Mouse (Mus musculus): ENCODE results near the gene Fgfr2.

Gene Fgfr2

DNA sequence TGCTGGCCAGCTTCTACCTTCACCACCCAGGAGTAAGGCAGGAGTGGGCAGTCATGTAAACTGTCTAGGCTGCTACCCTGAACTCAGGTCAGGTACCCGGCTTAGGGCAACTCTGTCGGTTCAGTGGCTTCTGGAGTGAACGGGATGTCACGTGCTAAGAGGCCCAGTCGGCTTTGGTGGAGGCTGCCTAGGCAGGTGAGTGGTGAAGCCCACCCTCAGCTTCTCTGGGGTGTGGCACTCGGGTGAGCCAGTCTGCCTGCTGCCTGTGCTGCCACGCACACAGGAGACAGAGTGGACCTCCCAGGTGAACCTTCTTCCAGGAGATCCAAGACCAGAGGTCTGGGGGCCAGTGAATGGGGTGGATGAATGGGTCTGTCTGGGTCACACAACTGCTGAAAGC, 410.2 kb downstream of the Fgfr2 start:
- DNase-seq: no peak

DNA sequence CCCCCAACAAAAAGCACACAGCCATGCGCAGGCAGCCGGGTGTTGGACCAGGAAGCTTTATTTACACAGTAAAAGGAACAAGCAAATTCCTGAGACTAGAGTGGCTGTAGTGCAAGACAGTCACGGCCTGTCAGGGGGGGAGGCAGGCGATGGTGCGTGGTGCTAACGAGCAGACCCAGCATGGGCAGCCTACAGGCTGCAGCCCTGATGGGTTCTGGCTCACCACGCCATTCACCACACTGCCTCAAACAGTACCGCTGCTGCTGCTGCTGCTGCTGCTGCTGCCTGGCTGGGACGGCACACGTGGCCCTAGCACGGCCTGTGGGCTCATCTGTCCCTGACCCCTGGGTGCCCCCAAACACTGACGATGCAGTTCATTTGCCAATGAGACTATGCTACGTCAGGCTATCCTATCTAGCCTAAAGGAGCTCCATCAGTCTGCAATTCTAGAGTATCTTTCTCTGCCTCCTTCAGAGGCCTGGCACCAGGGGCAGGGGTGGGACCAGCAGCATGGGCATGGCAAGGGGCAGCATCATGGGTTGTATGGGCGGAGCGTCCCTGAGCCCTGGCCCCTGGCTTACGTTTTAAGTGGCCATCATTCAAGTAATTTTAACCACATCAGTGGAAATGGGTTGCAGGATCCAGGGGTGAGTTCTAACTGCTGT, 411.0 kb downstream of the Fgfr2 start:
- DNase-seq: no peak

DNA sequence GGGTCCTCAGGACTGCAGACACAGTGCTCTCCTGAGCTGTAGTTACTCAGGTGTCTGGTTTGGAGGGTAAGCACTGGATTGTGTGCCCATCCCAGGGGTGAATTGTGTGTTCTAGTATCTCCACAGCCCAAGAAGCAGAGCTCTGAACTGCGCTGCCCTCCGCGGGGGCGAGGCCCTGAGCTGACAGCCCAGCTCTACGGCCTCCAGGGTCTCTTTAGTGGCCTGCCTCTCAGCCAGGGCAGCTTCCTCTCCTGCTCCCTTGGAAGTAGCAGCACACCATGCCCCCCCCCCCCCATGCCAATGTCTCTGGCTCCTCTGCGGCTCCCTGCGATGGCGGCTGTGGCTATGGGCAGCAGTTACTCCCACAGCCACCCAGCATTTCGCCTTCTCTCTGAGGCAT, 411.6 kb downstream of the Fgfr2 start:
- DNase-seq: no peak

DNA sequence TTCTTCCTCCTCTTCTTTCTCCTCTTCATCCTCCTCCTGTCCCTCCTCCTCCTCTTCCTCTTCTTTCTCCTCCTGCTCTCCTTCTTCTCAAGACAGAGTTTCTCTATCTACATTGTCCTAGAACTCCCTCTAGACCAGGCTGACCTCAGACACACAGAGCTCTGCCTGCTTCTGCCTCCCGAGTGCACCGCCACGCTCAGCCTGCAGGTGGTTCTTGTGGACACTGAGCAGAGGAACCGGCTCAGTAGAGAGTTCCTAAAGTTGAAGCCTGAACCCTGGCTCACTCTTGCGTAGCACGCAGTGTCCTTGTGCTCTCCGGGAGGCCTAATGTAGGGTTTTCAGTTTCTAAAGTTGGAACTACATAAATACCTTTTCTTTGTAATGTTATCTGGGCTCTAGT, 418.0 kb downstream of the Fgfr2 start:
- DNase-seq: no peak

DNA sequence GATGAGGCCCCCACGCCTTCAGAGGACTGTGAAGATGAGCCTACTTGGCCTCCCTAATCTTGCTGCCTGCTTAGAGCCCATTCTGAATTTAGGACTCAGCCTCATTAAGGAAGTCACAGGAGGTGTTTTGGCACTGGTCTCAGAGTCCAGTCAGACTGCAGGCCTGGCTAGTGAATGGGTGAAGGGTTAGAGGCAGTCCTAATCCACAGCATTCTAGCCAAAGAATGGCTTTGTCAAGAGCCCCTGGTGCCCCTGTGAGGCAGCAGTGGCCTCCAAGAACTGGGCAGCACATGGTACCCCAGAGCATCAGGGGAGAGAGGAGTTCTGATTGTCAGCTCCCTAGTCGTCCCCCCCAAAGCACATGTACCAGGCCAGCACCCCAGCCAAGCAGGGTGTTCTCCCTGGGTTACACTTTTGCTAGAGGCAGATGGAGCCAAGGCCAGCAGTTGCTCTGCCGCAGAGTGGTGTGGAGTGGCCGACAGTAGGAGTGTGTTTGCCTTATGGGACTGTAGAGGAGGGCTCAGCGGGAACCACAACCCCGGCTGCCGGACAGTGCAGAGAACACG, 418.8 kb downstream of the Fgfr2 start:
- DNase-seq: no peak

DNA sequence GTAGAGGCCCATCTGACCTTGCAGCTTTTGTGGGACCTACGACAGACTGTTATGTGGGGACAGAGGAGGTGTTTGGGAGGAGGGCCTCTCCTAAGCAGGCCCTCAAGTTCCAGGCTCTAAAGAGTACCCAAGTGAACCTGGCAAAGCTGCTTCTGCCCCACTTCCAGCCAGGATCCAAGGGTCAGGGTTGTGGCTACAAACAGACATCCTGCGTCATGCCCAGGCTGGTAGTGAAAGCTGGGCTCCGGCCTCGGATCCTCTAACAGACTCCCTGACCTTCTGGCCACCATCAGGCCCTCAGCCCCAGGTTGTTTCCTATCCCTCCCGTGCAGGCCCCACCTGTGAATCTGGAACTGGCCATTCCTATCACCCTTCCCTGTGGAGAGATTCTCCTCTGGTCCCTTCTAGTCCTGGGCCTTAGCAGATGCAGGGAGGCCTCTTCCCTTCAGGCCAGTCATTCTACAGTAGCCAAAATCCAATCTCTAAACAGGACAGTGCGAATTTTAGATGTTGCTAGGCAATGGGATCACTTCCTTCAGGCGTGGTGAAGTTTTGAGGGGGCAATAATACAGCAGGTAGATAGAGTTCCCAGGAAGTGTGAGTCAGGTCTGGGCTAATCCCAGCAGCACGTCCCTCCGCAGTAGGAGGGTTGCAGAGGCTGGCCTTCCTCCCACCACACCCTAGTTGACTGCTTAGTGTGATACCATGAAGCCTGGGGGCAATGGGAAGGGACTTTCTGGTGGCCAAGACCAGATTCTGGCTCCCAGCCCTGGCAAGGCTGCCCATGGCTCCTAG, 419.4 kb downstream of the Fgfr2 start:
- DNase-seq: no peak

DNA sequence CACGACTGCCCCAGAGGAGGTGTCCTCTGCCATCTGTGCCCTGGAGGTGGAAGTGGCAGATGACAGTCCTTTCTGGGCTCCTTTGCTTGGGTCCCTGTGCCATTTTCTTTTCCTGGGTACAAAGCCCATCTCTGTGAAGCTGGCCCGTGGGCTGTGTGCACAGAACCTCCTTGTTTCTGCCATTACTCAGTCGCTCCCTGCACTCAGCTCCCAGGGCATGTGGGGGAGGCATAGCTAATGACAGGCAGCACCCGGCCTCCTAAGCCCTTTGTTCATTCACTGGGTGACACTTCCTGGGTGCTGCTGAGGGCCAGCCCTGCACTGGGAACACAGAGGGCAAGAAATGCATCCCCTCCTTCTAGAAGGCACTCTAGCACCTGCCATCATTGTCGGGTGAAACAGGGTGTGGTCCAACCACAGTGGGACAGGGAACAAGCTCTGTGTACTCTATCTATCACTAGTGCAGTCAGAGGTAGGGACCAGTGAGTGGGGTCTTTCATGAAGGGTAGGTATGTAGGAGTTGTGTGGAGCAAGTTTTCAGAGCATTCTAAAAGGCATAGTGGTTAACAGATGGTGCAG, 420.6 kb downstream of the Fgfr2 start:
- no peak for DNase-seq

DNA sequence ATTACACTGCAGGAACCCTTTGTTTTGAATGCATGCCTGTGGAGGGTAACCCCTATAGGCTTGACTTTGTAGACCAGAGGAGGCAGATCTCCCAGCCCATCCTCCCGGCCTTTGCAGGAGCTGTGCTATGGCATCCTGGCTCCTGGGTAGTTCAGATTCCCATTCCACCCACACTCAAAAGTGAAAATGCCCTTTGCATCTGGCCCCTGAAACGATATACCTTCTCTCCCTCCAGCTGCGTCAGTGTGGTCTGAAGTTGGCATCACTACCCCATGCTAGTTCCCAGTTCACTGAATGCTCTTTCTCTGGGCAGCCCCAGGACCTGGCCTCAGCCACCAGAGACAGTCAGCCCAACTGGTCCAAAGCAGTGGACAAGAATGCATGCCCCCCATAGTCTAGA, 421.1 kb downstream of the Fgfr2 start:
- no peak for DNase-seq

DNA sequence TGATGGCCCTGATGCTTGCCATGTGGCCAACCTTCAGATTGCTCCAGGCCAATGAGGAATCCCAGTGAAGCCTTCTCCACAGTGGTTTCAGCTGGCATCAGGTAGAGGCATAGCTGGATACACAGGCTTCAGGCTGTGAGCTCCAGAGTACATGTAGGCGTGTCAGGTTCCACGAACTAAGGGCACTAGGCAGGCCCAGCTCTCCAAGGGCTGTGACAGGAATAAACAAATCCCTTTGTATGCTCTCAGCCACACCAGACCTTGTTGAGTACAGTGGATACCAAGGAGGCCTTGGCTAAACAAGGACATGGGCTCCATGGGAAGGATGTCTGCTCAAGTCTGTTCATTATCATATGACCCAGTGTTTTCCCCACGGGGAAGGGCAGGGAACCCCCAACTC, 421.7 kb downstream of the Fgfr2 start:
- DNase-seq: no peak

DNA sequence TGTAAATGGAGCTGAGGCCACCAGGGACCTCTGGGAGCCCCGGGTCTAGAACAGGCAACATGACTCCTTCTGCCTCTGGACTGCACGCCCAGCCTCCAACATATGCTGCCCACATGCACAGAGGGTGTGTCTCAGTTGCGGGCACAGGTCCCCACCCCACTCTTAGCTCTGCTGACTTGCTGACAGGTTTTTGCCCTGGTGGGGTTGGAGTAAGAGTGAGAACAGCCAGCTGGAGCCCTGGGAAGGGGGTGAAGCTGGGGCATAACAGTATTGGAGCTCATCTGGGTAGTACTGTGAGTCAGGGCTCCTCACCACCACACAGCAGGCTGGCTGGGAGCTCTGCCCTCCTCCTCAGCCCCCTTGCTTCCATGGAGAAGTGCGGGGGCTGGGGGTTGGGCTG, 423.0 kb downstream of the Fgfr2 start:
- DNase-seq: no peak

DNA sequence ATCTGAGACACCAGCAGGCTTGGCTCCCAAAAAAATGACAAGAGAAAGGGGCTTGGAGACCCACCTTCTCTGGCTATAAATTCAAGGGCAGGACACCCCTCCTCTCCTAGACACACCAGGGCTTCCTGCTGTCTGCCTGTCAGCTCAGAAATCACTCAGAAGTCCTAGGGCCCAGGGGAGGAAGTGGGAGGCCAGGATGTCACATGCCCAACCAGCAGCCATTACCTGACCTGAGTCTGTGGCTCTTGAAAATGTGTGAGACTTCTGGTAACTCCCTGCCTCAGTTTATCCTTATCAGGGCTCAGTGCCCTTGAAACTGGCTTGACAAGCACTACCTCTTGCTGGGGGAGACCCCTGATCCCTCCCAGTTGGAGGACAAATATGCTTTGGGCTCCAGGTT, 423.5 kb downstream of the Fgfr2 start:
- DNase-seq: no peak

DNA sequence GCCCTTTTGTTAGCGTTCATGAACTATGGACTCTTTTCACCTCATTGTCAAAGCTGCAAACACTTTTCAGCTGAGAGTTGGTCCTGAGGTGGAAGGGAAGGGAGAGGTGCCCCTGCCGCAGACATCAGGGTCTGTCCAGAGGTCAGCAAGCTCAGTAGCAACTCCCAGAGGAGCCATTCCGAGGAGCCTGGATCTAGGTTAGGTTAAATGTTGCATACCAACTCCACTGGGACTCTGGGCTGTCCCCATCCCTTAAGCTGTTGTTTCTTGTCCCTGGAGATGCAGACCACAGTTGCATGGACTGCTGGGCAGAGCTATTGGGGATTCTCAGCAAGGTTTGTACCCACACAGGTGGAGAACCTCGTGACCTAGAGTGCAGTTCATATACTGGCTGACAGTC, 424.0 kb downstream of the Fgfr2 start:
- no peak for DNase-seq

DNA sequence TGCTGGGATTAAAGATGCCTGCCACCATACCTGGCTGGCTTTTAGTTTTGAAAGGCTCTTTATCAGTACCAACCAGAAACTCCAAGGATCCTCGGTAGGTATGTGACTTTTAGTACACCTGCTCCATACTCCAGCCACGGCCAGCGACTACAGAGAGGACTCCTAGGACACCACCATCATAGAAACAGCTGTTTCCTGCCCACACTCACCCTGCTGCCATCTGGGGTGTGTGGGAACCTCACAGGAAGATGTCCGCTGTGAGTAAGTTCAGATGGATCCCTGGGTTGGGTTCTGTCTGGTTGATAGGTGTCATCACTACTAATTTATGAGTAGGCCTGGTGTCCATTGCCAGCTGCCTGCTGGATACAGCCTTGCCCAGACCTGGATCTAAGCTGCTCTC, 424.4 kb downstream of the Fgfr2 start:
- no peak for DNase-seq

DNA sequence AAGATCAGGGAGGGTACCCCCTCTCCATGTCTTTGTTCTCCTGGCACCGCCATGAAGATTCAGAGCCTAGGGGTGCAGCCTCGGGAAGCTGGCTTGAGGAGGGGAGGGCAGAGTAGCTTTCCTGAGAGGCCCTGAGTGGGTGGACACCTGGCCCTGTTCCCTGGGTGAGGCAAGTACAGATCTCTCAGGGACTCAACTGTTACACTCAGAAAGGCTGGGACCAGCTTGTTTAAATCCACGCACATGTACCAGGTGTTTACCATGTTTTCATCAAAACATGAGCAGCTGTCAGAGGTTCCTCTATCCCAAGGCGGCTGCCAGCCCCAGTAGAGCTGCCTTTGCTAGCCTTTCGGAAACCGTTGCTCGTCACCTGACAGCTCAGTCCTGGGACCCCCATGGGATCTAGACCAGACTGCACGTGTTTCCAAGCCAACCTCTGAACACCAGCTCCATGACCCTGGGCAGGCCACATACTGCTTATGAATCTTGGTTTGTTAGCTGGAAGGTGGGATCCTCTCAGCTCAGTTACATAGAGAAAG, 425.8 kb downstream of the Fgfr2 start:
- no peak for DNase-seq

DNA sequence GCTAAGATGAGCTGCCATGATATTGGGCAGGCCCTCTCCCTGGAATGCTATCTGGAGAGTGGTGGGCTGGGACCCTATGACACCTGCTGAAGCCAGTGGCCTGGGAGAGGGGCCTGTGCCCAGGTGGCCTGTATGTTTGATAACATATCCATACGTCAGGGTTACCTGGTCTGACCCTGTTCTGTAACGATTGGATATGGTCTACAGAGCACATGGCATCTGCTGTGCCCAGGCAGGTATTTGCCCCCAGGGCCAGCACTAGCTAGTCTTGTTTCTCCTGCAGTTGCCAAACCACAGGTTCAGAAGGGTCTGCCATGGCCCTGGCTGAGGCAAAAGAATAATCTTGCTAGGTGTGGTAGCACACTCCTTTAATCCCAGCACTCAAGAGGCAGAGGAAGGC, 429.6 kb downstream of the Fgfr2 start:
- no peak for DNase-seq

DNA sequence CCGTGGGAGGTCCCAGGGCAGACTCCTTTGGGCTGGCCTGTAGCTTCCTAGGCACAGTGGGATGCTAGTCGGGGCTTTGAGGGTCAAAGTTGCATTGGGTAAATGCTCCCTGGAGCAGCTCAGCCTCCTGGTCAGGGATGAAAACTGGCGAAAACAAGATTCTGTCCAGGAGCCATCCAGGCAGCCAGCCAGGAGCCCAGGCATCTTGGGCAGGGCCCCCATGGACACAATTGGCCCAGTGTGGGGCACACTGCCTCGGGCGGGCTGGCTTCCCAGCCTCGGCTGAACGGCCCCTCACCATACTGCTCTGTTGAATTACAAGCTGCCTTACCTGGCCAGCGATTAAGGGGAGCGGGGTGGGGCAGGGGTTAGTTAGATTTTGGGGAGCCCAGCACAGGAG, 430.4 kb downstream of the Fgfr2 start:
- peak in 1 of 2 experiments; percentile 44 for DNase-seq

DNA sequence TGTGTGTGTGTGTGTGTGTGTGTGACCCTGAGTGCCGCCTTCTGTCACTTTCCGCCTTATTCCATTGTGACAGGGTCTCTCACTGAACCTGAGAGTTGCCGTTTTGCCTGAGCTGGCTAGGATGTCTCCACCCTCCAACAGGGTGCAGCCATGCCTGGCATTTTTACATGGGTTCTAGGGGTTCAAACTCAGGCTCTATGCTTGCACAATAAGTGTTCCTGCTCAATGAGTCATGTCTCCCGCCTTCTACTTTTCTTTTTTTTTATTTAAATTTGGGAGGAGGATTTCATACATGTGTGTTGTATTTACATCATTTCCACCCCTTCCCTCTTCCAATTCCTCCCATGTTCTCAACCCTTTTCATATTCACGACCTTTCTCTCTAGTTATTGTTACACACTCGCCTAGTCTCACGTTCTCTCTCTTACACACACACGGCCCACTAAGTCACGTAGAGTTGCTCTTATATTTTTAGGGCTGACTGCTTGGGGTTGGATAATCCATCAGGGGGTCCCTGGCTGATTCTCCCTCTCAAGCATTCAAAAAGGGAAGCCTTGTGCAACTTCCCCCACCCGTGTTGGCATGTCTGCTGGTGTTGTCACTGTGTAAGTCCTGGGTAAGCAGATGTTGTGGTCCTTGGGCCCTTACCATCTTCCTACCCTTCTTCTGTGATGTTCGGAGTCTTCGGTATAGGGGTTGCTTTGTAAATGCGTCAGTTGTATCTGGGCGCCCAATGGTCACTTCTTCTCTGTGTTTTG, 432.3 kb downstream of the Fgfr2 start:
- no peak for DNase-seq

DNA sequence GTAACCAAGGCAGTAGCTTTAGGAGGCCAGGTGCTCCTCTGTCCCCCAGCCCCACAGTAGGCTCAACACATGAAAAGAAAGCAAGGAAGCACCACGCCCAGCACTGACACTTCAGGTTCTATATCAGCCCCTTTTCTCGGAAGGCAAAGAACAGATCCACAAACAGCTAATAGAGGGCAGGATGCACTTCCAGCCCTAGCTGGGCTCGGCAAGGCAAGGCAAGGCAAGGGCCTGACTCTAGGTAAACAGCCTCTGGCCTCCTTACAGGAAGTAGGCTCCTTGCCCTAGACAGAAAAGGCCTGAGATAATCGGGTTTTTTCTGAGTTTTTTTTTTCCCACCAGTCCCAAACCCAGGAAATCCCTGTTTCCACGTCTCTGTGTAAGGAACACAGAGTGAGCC, 433.4 kb downstream of the Fgfr2 start:
- DNase-seq: no peak

DNA sequence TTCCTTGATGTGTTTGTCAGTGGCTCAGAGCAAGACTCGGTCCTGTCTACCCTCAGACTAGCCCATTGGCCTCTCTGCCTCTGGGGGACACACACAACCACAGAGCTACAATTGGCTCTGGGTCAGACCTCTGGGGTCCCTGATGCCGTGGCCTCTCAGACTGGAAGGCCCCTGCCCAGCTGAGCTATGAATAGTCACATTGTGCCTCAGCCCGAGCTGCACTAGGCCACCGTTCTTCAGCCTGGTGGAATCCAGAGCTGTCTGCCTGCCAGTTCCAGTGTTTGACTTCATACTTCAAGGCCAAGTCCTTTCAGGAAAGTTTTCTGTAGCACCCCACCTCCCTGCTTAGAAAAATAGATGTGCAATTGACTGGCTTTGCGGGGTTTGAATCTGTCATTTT, 434.4 kb downstream of the Fgfr2 start:
- DNase-seq: no peak

DNA sequence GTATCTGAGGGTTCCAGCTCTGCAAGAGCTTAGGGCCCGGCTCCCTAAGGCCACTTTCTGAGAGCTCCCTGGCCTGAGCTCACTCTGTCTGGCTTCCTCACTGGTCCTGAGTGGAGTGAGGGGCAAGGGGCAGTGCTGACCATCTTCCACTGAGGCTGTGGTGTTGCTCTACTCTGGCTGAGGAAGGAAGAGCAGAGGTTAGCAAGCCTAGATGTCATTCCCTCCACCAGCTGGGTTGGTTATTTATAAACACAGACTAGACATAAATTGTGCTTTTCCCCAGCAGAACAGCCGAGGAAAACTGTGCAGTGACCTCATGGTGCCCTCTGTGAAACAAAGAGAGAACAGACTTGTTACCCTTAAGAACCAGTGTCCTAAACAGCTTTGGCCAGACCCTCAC, 435.3 kb downstream of the Fgfr2 start:
- DNase-seq: no peak

DNA sequence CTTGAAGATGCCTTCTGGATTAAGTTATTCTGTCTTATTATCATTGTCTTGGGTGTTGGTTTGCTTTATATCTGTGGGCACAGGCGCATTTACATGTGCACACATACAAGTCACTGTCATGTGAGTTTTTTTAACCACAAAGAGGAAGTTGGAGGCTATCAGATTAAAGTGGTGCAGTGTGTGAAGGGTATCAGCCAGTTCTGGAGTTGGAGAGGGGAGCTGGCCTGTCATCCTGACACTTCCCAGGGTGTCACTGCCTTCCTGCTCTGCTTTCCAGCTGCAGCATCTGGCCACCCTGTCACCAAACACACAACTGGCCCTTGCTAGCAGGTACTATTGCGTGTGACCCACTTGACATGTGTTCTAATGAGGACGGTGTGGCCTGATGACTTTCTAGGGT, 436.6 kb downstream of the Fgfr2 start:
- no peak for DNase-seq

DNA sequence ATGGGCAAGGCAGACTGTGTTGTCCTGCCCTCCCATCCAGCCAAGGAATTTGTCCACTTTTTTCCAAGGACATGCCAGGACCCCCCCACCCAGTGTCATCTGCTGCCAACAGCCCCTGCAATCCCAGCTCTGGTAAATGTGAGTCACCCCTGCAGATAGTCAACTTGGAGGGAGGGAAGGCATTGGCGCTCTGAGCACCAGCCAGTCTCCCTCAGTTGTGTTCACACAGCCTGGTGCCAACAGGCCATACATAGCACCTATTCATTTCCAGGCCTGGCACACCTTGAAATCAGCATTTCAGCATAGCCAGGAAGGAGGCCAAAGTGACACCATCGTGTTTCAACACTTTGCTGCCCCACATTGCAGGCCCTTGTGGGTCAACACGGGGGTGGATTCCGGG, 439.2 kb downstream of the Fgfr2 start:
- no peak for DNase-seq

DNA sequence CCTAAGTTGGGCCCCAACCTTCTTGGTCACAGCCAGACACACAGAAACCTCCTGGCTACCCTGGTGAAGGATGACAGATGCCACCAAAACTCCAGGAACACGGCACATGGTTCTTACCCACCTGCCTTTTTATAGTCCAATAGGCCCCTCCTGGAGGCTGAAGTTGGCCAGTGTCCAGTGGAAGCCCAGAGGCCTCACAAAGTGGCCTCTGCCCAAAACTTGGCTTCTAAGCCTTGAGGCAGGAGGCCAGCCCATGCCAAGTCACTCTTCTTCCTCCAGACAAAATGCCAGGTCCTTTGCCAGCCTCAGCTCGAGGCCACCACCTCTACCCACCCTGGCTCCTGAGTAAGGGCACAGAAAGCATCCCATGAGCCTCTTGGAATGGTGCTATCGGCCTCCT, 440.2 kb downstream of the Fgfr2 start:
- peak; percentile 66 to 67 for DNase-seq
